Mouse (Mus musculus): ENCODE measurements around the gene Dip2b. TPM values are rescaled to one million over a fixed set of nuclear protein-coding genes. Genes with fewer than 3 reads are reported as not detected.

The Dip2b gene
- polyA plus RNA-seq, 1 experiment from 2014 or later: 26.9 TPM

DNA sequence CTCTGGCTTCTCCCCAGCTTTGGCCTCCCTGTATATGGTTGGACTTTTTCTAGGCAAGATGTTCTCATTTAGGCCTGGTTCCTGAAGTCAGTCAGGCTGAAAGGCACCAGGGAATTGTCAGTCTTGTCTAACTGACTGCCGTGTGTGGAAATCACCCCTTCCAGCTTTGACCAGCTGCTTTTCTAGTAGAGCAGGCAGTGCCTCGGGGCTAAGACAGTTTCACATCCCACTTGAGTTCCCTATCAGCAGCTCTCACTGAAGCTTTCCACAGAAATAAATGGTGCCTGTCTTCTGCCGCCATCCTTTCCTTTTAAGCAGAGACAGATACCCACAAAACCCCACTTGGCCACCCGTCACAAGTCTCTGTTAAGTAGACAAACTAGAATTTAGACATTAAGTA lies 112.1 kb downstream of the Dip2b start:
- H3K27me3 ChIP-seq (replicated peaks): no peaks in the 10 kb centered on the region
- H3K36me3 ChIP-seq: peaks cover 20% of the 10 kb centered on the region
- no peak overlapping the region for H3K9ac ChIP-seq
- no peaks in the 10 kb centered on the region for H3K9me3 ChIP-seq
- H3K27ac ChIP-seq: no peak overlapping the region
- no peak overlapping the region for H3K4me3 ChIP-seq
- H3K4me1 ChIP-seq: peaks cover 29% of the 10 kb centered on the region
- ATAC-seq (ENCODE audit: low FRiP score, low read depth): no peak
- 62% methylated on average over 4 of the region's 4 CpGs for whole genome bisulfite sequencing
- H3K4me2 ChIP-seq (replicated peaks): no peak overlapping the region

DNA sequence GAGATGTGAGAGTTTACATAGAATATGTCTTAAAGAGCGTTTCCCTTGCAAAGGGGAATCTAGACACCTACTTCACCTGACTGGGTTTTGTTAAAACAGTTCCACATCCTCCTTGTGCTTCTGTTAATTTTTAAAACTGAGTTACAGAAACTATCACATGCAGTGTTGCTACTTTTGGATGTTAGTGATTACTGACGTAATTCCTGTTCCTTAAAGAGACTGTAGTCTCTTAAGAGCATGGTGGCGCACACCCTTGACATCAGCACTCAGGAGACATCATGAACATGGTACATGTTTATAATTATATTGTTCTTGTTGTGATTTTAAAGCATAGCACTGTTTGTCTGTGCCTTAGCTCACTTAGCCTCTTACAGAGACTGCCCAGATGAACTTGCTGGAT lies 113.9 kb downstream of the Dip2b start:
- peaks cover 37% of the 10 kb centered on the region for H3K36me3 ChIP-seq
- WGBS: 91% methylated on average over 3 of the region's 3 CpGs
- no peaks in the 10 kb centered on the region for H3K27me3 ChIP-seq (replicated peaks)
- no peak overlapping the region for H3K4me3 ChIP-seq
- ATAC-seq (ENCODE audit: low FRiP score, low read depth): no peak
- H3K27ac ChIP-seq: no peak overlapping the region
- H3K4me1 ChIP-seq: peaks cover 26% of the 10 kb centered on the region
- no peaks in the 10 kb centered on the region for H3K9me3 ChIP-seq
- H3K9ac ChIP-seq: no peak overlapping the region
- H3K4me2 ChIP-seq (replicated peaks): no peak overlapping the region

DNA sequence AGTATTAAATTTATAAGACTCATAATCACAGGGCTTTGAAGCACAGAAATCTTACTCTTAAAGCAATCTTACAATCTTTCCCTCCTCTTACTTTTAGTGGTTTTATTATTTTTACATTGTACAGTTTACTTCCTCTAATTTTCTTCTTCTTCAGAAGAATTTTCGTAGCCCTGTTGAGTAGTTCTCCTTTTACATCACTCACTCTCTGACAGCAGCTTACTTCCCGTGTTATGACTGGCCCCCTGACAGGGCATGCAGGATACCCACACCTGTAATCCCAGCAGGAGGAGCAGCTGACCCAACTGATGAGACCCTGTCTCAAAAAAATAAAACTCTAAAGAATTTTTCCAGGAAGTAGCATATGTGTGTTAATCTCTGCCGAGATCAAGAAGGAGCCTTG lies 114.6 kb downstream of the Dip2b start:
- no peak overlapping the region for H3K4me2 ChIP-seq (replicated peaks)
- peaks cover 41% of the 10 kb centered on the region for H3K36me3 ChIP-seq
- no peak overlapping the region for H3K4me3 ChIP-seq
- peaks cover 26% of the 10 kb centered on the region for H3K4me1 ChIP-seq
- no peak overlapping the region for H3K9ac ChIP-seq
- 80% methylated on average over 3 of the region's 3 CpGs for WGBS
- H3K27me3 ChIP-seq (replicated peaks): no peaks in the 10 kb centered on the region
- H3K27ac ChIP-seq: no peak overlapping the region
- ATAC-seq (ENCODE audit: low FRiP score, low read depth): no peak
- no peaks in the 10 kb centered on the region for H3K9me3 ChIP-seq

DNA sequence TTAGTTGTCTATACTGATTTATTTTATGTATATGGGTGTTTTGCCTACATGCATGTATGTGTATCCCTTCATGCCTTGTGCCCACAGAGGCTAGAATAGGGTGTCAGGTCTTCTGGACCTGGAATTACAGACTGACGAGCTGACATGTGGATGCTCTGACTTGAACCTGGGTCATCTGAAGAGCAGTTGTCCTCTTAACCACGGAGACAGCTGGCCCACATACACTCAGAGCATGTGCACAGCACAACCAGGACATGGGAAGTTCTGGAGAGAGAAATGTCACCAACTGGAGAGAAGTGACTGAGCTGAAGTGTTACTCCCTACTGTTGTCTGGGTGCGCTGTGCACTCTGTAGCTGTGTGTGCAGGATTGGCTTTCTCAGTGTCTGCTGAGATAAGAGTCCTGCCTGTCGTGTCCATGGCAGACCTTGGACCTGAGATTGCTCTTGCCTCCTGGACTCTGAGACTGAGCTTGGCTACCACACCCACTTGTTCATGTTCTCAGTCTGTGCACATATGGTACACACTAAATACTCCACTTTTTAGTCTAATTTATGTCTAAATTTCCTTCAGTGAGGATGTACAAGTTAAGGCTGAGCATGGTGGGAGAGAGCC lies 117.7 kb downstream of the Dip2b start:
- Histone ChIP-seq H3K4me2 (replicated peaks) (no peak overlapping the region), H3K4me1 (0 out of 2 replicates have a peak, but pooled peaks cover 6% of the 10 kb centered on the region), H3K4me3 (no peak overlapping the region), H3K27ac (no peak overlapping the region), H3K36me3 (peaks cover 55% of the 10 kb centered on the region), H3K9me3 (no peaks in the 10 kb centered on the region), H3K9ac (no peak overlapping the region), H3K27me3 (replicated peaks) (no peaks in the 10 kb centered on the region)
- WGBS: 91% methylated on average over 4 of the region's 4 CpGs
- ATAC-seq (ENCODE audit: low FRiP score, low read depth): no peak

DNA sequence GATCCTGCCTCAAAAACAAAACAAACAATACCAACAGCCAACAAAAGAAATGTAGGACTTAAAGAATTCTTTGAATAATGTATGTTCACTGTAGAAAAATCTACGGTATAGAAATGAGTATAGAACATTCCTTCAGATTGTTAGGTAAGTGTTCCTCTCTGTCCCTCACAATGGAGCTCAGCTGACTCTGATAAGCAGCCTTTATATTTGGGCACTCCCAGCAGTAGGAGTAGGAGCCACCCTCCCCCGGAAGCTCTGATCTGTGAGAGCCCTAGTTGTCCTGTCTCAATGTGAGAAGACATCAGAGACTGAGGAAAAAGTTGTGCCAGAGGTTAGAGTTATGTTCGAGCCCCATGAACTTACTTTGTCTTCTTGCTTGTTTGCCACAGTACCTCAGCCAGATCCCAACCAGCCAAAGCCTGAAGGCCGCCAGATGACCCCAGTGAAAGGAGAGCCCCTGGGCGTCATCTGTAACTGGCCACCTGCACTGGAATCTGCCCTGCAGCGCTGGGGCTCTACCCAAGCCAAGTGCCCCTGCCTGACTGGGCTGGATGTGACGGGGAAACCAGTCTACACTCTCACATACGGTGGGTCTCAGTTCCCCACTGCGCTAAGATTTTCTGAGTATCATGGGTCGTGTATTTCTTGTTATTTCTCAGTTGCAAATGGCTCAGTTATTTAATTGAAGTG lies 118.5 kb downstream of the Dip2b start:
- Histone ChIP-seq H3K9me3 (no peaks in the 10 kb centered on the region), H3K27me3 (replicated peaks) (no peaks in the 10 kb centered on the region), H3K9ac (no peak overlapping the region), H3K27ac (no peak overlapping the region), H3K4me3 (no peak overlapping the region), H3K4me2 (replicated peaks) (no peak overlapping the region), H3K36me3 (peaks cover 58% of the 10 kb centered on the region), H3K4me1 (no peaks in the 10 kb centered on the region)
- no peak for ATAC-seq (ENCODE audit: low FRiP score, low read depth)
- WGBS: 84% methylated on average over 10 of the region's 10 CpGs

DNA sequence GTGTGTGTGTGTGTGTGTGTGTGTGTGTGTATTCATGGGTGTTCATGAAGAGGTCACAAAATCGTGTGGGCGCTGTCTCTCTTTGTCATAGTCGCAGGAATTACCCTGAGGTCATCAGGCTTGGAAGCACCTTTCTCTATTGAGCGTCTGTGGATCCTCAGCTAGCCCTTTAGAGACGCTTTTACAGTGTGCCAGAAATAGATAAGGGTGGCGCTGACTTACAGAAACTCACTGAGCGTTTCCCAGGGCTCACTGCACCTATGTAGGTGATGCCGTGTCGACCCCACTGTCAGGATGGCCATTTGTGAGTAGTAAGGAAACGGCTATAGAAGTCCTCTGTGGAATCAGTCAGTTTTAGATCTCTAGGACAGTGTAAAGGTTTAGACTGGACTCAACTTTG lies 120.5 kb downstream of the Dip2b start:
- no peak overlapping the region for H3K27ac ChIP-seq
- no peaks in the 10 kb centered on the region for H3K4me1 ChIP-seq
- no peak overlapping the region for H3K4me2 ChIP-seq (replicated peaks)
- H3K4me3 ChIP-seq: no peak overlapping the region
- ATAC-seq (ENCODE audit: low FRiP score, low read depth): no peak
- 93% methylated on average over 10 of the region's 10 CpGs for WGBS
- H3K36me3 ChIP-seq: peaks cover 71% of the 10 kb centered on the region
- H3K9me3 ChIP-seq: no peaks in the 10 kb centered on the region
- H3K9ac ChIP-seq: no peak overlapping the region
- no peaks in the 10 kb centered on the region for H3K27me3 ChIP-seq (replicated peaks)

DNA sequence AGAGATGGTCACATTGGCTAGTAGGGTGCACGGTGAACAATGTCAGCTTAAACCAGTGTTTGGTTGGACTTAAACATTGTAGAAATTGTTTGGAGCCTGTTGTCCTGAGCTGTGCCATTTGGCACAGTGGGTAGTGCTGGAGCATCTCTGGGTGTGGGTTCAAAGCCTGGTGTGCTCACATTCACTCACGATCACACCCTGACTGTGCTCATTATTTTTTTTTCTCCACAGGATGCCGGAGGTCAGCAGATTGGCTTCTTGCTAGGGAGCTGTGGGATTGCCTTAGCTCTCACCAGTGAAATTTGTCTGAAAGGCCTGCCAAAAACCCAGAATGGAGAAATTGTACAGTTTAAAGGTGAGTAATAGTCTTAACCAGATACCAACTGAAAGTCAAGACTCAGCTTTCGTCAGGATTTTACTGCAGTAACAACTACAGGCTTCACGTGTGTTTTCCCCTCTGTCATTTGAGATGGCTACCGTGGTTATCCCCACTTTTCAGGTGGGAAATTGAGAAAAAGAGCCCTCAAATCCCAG lies 123.3 kb downstream of the Dip2b start:
- 88% methylated on average over 6 of the region's 6 CpGs for WGBS
- no peak overlapping the region for H3K9ac ChIP-seq
- peaks cover 56% of the 10 kb centered on the region for H3K36me3 ChIP-seq
- H3K27me3 ChIP-seq (replicated peaks): no peaks in the 10 kb centered on the region
- H3K4me3 ChIP-seq: no peak overlapping the region
- no peak overlapping the region for H3K4me2 ChIP-seq (replicated peaks)
- no peak overlapping the region for H3K27ac ChIP-seq
- no peaks in the 10 kb centered on the region for H3K4me1 ChIP-seq
- ATAC-seq (ENCODE audit: low FRiP score, low read depth): no peak
- no peaks in the 10 kb centered on the region for H3K9me3 ChIP-seq

DNA sequence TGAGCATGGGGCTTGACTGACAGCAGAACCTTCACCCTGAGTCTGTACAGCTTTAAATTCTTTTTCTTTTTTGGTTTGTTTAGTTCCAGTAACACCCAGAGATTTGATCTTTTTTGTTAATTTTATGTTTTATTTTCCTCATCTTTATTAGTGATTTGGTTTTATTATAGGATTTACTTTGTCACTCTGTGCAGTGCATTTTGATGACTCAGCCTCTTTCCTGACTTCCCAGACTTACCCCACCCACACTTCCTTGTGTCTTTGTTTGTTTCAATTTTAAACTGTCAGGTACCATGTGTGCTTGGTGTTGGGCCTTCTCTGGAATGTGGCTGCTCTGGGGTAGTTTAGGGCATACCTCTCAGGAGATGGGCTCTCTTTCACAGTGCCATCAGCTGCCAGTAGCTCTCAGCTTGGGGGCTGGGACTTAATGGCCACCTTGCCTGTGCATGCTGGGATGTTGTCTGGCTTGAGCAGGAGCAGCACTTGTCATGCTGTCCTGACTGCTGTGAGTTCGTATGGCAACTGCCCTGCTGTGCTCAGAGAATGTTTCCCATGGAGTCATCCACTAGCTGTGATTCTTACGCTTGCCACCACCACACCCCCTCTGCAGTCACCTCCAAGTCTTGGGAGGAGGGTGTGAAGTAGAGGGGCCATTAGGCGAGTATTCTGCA lies 125.1 kb downstream of the Dip2b start:
- Histone ChIP-seq H3K27ac (no peak overlapping the region), H3K9me3 (no peaks in the 10 kb centered on the region), H3K27me3 (replicated peaks) (no peaks in the 10 kb centered on the region), H3K4me1 (no peaks in the 10 kb centered on the region), H3K36me3 (peaks cover 62% of the 10 kb centered on the region), H3K4me3 (no peak overlapping the region), H3K4me2 (replicated peaks) (no peak overlapping the region), H3K9ac (no peak overlapping the region)
- no peak for ATAC-seq (ENCODE audit: low FRiP score, low read depth)
- WGBS: 70% methylated on average over 3 of the region's 3 CpGs

DNA sequence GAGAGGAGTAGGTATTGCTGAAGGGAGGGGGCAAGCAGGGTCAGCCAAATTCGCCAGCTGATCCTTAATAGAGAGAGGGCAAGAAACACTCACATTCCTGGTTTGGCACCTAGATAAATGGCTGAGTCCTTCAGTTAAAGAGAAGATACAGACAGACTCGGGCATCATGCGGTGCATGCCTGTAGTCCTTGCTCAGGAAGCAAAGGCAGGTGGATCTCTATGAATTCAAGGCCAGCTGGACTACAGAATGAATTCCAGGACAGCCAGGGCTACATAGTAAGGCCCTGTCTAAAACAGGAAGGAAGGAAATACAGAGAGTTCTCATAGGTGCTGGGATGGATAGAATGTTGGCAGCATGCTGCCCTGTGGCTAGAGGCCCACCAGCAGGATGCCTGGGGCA lies 128.0 kb downstream of the Dip2b start:
- peaks cover 71% of the 10 kb centered on the region for H3K36me3 ChIP-seq
- WGBS: 88% methylated on average over 3 of the region's 3 CpGs

DNA sequence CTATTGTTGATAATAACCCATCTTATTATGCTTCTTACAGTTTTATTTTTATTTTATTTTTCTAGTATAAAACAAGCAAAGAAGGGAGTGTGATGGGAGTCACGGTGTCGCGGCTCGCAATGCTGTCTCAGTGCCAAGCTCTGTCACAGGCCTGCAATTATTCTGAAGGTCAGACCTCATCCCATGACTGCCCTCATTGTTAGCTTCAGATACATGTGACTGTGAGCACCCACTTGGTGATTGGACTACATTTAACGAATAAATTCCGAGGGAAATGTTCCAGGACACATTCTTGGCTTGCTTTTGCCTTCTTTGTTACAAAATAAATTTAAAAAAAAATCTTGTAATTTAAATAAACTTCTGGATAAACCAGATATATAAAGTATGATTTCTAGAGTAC lies 129.3 kb downstream of the Dip2b start:
- H3K27me3 ChIP-seq (replicated peaks): no peaks in the 10 kb centered on the region
- no peak overlapping the region for H3K4me3 ChIP-seq
- no peaks in the 10 kb centered on the region for H3K9me3 ChIP-seq
- WGBS: 83% methylated on average over 6 of the region's 6 CpGs
- H3K4me2 ChIP-seq (replicated peaks): no peak overlapping the region
- H3K4me1 ChIP-seq: no peaks in the 10 kb centered on the region
- no peak for ATAC-seq (ENCODE audit: low FRiP score, low read depth)
- H3K27ac ChIP-seq: no peak overlapping the region
- peaks cover 70% of the 10 kb centered on the region for H3K36me3 ChIP-seq
- H3K9ac ChIP-seq: no peak overlapping the region

More for the DNA sequence above, 128.0 kb downstream of the Dip2b start:
- Histone ChIP-seq H3K4me3 (no peak overlapping the region), H3K4me1 (no peaks in the 10 kb centered on the region), H3K27me3 (replicated peaks) (no peaks in the 10 kb centered on the region), H3K9ac (no peak overlapping the region), H3K27ac (no peak overlapping the region), H3K4me2 (replicated peaks) (no peak overlapping the region), H3K9me3 (no peaks in the 10 kb centered on the region)
- no peak for ATAC-seq (ENCODE audit: low FRiP score, low read depth)

DNA sequence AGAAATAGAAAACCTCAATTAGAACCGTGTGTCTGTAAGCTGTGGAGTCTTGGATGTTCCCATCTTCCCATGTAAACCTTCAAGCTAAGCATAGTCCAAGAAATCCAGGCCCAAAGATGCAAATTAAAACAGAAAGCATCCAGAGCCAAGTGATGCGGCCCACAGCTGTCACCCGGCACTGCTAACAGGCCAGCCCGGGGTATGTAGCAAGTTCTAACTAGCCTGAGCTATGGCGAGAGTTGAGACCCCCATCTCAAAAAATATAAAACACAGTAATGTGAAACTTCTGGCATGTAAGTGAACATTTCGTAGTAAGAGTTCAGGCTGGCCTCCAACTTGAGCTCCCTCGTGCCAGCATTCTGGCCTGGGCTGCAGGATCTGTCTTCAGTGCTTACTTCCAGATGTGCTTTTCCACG lies 129.7 kb downstream of the Dip2b start:
- no peak overlapping the region for H3K4me3 ChIP-seq
- ATAC-seq (ENCODE audit: low FRiP score, low read depth): no peak
- no peak overlapping the region for H3K27ac ChIP-seq
- H3K9ac ChIP-seq: no peak overlapping the region
- H3K9me3 ChIP-seq: no peaks in the 10 kb centered on the region
- WGBS: 91% methylated on average over 8 of the region's 8 CpGs
- H3K36me3 ChIP-seq: peaks cover 72% of the 10 kb centered on the region
- H3K27me3 ChIP-seq (replicated peaks): no peaks in the 10 kb centered on the region
- H3K4me1 ChIP-seq: no peaks in the 10 kb centered on the region
- no peak overlapping the region for H3K4me2 ChIP-seq (replicated peaks)

DNA sequence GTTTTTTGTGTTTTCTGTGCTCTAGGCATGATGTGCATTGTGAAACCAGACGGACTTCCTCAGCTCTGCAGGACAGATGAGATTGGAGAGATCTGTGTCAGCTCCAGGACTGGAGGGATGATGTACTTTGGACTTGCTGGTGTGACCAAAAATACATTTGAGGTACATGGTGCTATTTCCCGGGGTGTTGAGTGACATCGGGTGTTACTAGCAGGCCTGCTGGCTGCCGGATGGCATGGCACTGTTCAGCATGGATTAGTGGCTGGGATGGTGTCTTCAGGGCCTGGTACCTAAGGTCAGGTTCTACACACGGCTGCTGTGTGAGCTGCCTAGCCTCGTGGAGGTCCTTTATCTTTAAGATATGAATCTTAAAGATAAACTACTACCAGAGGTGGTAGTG lies 136.7 kb downstream of the Dip2b start:
- no peak overlapping the region for H3K27ac ChIP-seq
- H3K9me3 ChIP-seq: no peaks in the 10 kb centered on the region
- WGBS: 91% methylated on average over 6 of the region's 6 CpGs
- no peak for ATAC-seq (ENCODE audit: low FRiP score, low read depth)
- H3K4me1 ChIP-seq: no peaks in the 10 kb centered on the region
- H3K9ac ChIP-seq: no peak overlapping the region
- H3K4me2 ChIP-seq (replicated peaks): no peak overlapping the region
- no peak overlapping the region for H3K4me3 ChIP-seq
- no peaks in the 10 kb centered on the region for H3K27me3 ChIP-seq (replicated peaks)
- H3K36me3 ChIP-seq: peaks cover 79% of the 10 kb centered on the region
